Mouse (Mus musculus) lung, postnatal 0 days (tissue): Measurements from ENCODE around the gene Ildr2. TPM values are rescaled to one million over a fixed set of nuclear protein-coding genes. Genes with fewer than 3 reads are reported as not detected.

Experiments
- ATAC-seq: fragments of 200-750 bp; cut with Nextera tagmentation; 2 replicates; pipeline ENCODE4 v1.8.0; 2017; ENCODE audit warnings: moderate library complexity
- DNase-seq: peaks from one replicate; pipeline ENCODE4 v3.0.0-alpha.2; 2016; ENCODE audit warnings: low spot score
- H3K27ac ChIP-seq: fragments of 300-500 bp; sonication (generic); 2 replicates; pipeline ENCODE4 v1.5.1; 2014; ENCODE audit warnings: antibody characterized with exemption, mild to moderate bottlenecking, low read length, mixed read lengths
- H3K27me3 ChIP-seq: fragments of 300-500 bp; sonication (generic); replicated peaks from 2 replicates; pipeline ENCODE4 v1.6.1; 2014; ENCODE audit warnings: low read length, mixed read lengths; ENCODE audit not compliant: insufficient read depth
- H3K36me3 ChIP-seq: fragments of 300-500 bp; sonication (generic); 2 replicates; pipeline ENCODE4 v1.6.1; 2014; ENCODE audit warnings: low read length, mixed read lengths; ENCODE audit not compliant: insufficient read depth
- H3K4me1 ChIP-seq: fragments of 300-500 bp; sonication (generic); 2 replicates; pipeline ENCODE4 v1.6.1; 2014; ENCODE audit warnings: antibody characterized with exemption, low read depth, low read length, mixed read lengths; ENCODE audit not compliant: insufficient read depth
- H3K4me2 ChIP-seq: fragments of 300-500 bp; sonication (generic); replicated peaks from 2 replicates; pipeline ENCODE4 v1.6.1; 2014; ENCODE audit warnings: low read depth, mild to moderate bottlenecking, low read length, moderate library complexity, mixed read lengths
- H3K4me3 ChIP-seq: fragments of 300-500 bp; sonication (generic); 2 replicates; pipeline ENCODE4 v1.5.1; 2014; ENCODE audit warnings: low read depth, low read length
- H3K9ac ChIP-seq: fragments of 300-500 bp; sonication (generic); replicated peaks from 2 replicates; pipeline ENCODE4 v1.6.1; 2014; ENCODE audit warnings: low read depth, mild to moderate bottlenecking
- H3K9me3 ChIP-seq: fragments of 300-500 bp; sonication (generic); 2 replicates; pipeline ENCODE4 v1.6.1; 2016; ENCODE audit warnings: low read length, mixed read lengths
- CTCF ChIP-seq: IDR thresholded peaks from 2 replicates; pipeline ENCODE4 v1.5.1; 2016; ENCODE audit warnings: antibody characterized with exemption, mild to moderate bottlenecking
- EP300 ChIP-seq: IDR thresholded peaks from 2 replicates; pipeline ENCODE4 v1.6.1; 2016; ENCODE audit warnings: antibody characterized with exemption, mild to moderate bottlenecking, control low read depth
- WGBS: fragments of 180-500 bp; shearing (Covaris S2); extraction: QIAGEN DNeasy Blood & Tissue Kit; methylation state at CpG from one replicate; pipeline ENCODE4 v1.1.7; 2014; 5-methylcytosine and 5-hydroxymethylcytosine counted together
- polyA plus RNA-seq: library from polyadenylated mRNA; unstranded; fragments of >200 nt; fragmentation: Nextera tagmentation; extraction: Ambion mirVana; gene quantifications from 2 replicates; pipeline ENCODE4 v1.2.1, GENCODE M21; 2015

Ildr2 gene
- polyA plus RNA-seq, 1 experiment from 2014 or later: 0.79 TPM

GRCm38 (mm10) chr1:166281287-166281686 is 27.3 kb downstream of the Ildr2 start:
- H3K27me3 ChIP-seq: no peaks in the 10 kb centered on the region
- no peaks in the 10 kb centered on the region for H3K36me3 ChIP-seq
- no peak for TF ChIP-seq CTCF
- no peak for TF ChIP-seq EP300
- DNase-seq: no peak
- H3K9me3 ChIP-seq: no peaks in the 10 kb centered on the region
- no peak overlapping the region for H3K27ac ChIP-seq
- no peak overlapping the region for H3K9ac ChIP-seq
- H3K4me1 ChIP-seq: 0 out of 2 replicates have a peak, but pooled peaks cover 8% of the 10 kb centered on the region
- ATAC-seq: no peak
- H3K4me2 ChIP-seq: no peak overlapping the region
- 43% methylated on average over 1 of the region's 1 CpGs for WGBS
- no peak overlapping the region for H3K4me3 ChIP-seq

- no peak overlapping the region for H3K27ac ChIP-seq
- H3K4me1 ChIP-seq: 0 out of 2 replicates have a peak, but pooled peaks cover 8% of the 10 kb centered on the region
- no peak overlapping the region for H3K4me2 ChIP-seq
- TF ChIP-seq EP300 (no peak), CTCF (no peak)
- H3K9me3 ChIP-seq: no peaks in the 10 kb centered on the region
- ATAC-seq: no peak
- H3K27me3 ChIP-seq: no peaks in the 10 kb centered on the region
- no peak overlapping the region for H3K9ac ChIP-seq
- WGBS: 73% methylated on average over 3 of the region's 3 CpGs
- H3K36me3 ChIP-seq: no peaks in the 10 kb centered on the region
- H3K4me3 ChIP-seq: no peak overlapping the region
- DNase-seq: no peak
These were observed 27.9 kb downstream of the Ildr2 start for GRCm38 (mm10) chr1:166281836-166282235.

- 0 out of 2 replicates have a peak, but pooled peaks cover 8% of the 10 kb centered on the region for H3K4me1 ChIP-seq
- H3K27ac ChIP-seq: no peak overlapping the region
- ATAC-seq (peak; percentile 83), DNase-seq (peak; percentile 63)
- 0 out of 2 replicates have a peak overlapping the region, but pooled peaks have one; percentile 4 for H3K4me3 ChIP-seq
- no peaks in the 10 kb centered on the region for H3K36me3 ChIP-seq
- WGBS: 9% methylated on average over 22 of the region's 22 CpGs
- no peaks in the 10 kb centered on the region for H3K9me3 ChIP-seq
- no peaks in the 10 kb centered on the region for H3K27me3 ChIP-seq
- H3K9ac ChIP-seq: no peak overlapping the region
- peak overlapping the region; percentile 50 for H3K4me2 ChIP-seq
- TF ChIP-seq EP300: no peak
- no peak for TF ChIP-seq CTCF
These were observed 28.8 kb downstream of the Ildr2 start for GRCm38 (mm10) chr1:166282597-166283210.

- Histone ChIP-seq H3K27me3 (no peaks in the 10 kb centered on the region), H3K4me2 (no peak overlapping the region), H3K4me1 (0 out of 2 replicates have a peak, but pooled peaks cover 8% of the 10 kb centered on the region), H3K36me3 (no peaks in the 10 kb centered on the region), H3K4me3 (no peak overlapping the region), H3K9me3 (no peaks in the 10 kb centered on the region), H3K27ac (no peak overlapping the region), H3K9ac (no peak overlapping the region)
- ATAC-seq (no peak), DNase-seq (no peak)
- 89% methylated on average over 6 of the region's 6 CpGs for WGBS
- TF ChIP-seq EP300 (no peak), CTCF (no peak)
These were observed 29.5 kb downstream of the Ildr2 start for GRCm38 (mm10) chr1:166283451-166283850.

GRCm38 (mm10) chr1:166284390-166284789 is 30.5 kb downstream of the Ildr2 start:
- H3K9me3 ChIP-seq: no peaks in the 10 kb centered on the region
- DNase-seq: no peak

GRCm38 (mm10) chr1:166286231-166286630 is 32.3 kb downstream of the Ildr2 start:
- TF ChIP-seq CTCF: no peak
- no peak for TF ChIP-seq EP300
- no peak overlapping the region for H3K27ac ChIP-seq
- no peaks in the 10 kb centered on the region for H3K9me3 ChIP-seq
- no peak overlapping the region for H3K9ac ChIP-seq
- ATAC-seq: no peak
- WGBS: 81% methylated on average over 9 of the region's 9 CpGs
- H3K4me2 ChIP-seq: no peak overlapping the region
- H3K36me3 ChIP-seq: no peaks in the 10 kb centered on the region
- no peak overlapping the region for H3K4me3 ChIP-seq
- no peaks in the 10 kb centered on the region for H3K27me3 ChIP-seq
- 0 out of 2 replicates have a peak, but pooled peaks cover 6% of the 10 kb centered on the region for H3K4me1 ChIP-seq
- DNase-seq: no peak

More at GRCm38 (mm10) chr1:166284390-166284789, 30.5 kb downstream of the Ildr2 start:
- no peak for ATAC-seq
- Histone ChIP-seq H3K9ac (no peak overlapping the region), H3K27ac (no peak overlapping the region), H3K4me3 (no peak overlapping the region), H3K4me1 (0 out of 2 replicates have a peak, but pooled peaks cover 8% of the 10 kb centered on the region), H3K27me3 (no peaks in the 10 kb centered on the region), H3K36me3 (no peaks in the 10 kb centered on the region), H3K4me2 (no peak overlapping the region)
- TF ChIP-seq EP300 (no peak), CTCF (no peak)
- 67% methylated on average over 8 of the region's 8 CpGs for WGBS
